Mouse (Mus musculus) stomach, postnatal 0 days (tissue): ENCODE measurements around the gene Pcdh9.

Experiments
- CTCF ChIP-seq: IDR thresholded peaks from 2 replicates; pipeline ENCODE4 v1.5.1; 2016; ENCODE audit warnings: antibody characterized with exemption, low read depth, mild to moderate bottlenecking, moderate library complexity
- EP300 ChIP-seq: optimal IDR thresholded peaks from 2 replicates; pipeline ENCODE3; 2016; ENCODE audit warnings: antibody characterized with exemption

GRCm38 (mm10) chr14:93287642-93288041 is 602.8 kb downstream of the Pcdh9 start:
- peak; percentile 50 for TF ChIP-seq CTCF
- no peak for TF ChIP-seq EP300
